Mouse (Mus musculus) testis, adult 2 months (tissue): Measurements from ENCODE around the gene Pcgf1. TPM values are rescaled to one million over a fixed set of nuclear protein-coding genes. Genes with fewer than 3 reads are reported as not detected.
A peak's percentile ranks its signal among the peaks of the same experiment; 100 is the strongest.

Experiments
- H3K27ac ChIP-seq: fragments of 200-500 bp; 2 replicates; pipeline ENCODE4 v1.5.1; 2012; ENCODE audit warnings: low read depth, low read length; ENCODE audit not compliant: control insufficient read depth, insufficient read depth
- H3K27me3 ChIP-seq: fragments of 200-500 bp; 2 replicates; pipeline ENCODE4 v1.6.1; 2012; ENCODE audit warnings: mild to moderate bottlenecking, low read length, moderate library complexity; ENCODE audit not compliant: control insufficient read depth, insufficient read depth
- H3K36me3 ChIP-seq: fragments of 200-500 bp; 2 replicates; pipeline ENCODE4 v1.6.1; 2012; ENCODE audit warnings: mild to moderate bottlenecking, low read length; ENCODE audit not compliant: control insufficient read depth, insufficient read depth
- H3K4me1 ChIP-seq: fragments of 200-500 bp; 2 replicates; pipeline ENCODE4 v1.6.1; 2012; ENCODE audit warnings: low read length; ENCODE audit not compliant: control insufficient read depth, insufficient read depth
- H3K4me3 ChIP-seq: fragments of 200-500 bp; 2 replicates; pipeline ENCODE4 v1.5.1; 2012; ENCODE audit warnings: low read depth, mild to moderate bottlenecking, low read length, moderate library complexity, mixed read lengths; ENCODE audit not compliant: control insufficient read depth
- CTCF ChIP-seq: fragments of 200-500 bp; IDR thresholded peaks from 2 replicates; pipeline ENCODE4 v1.5.1; 2012; ENCODE audit warnings: low read depth, mild to moderate bottlenecking, inconsistent platforms, low read length, moderate library complexity; ENCODE audit not compliant: control insufficient read depth, insufficient read depth, insufficient replicate concordance
- POLR2A ChIP-seq: fragments of 200-500 bp; IDR thresholded peaks from 2 replicates; pipeline ENCODE4 v1.6.1; 2012; ENCODE audit warnings: low read depth, mild to moderate bottlenecking, inconsistent platforms, low read length, moderate library complexity; ENCODE audit not compliant: control insufficient read depth
- polyA plus RNA-seq: library from polyadenylated mRNA; depleted of rRNA; stranded (reverse); fragments of >200 nt; gene quantifications from 2 replicates; pipeline ENCODE4 v1.2.3, GENCODE M21; 2012; rRNA removed

Gene Pcgf1
- polyA plus RNA-seq, 1 experiment: 41.6 TPM

- peaks cover 22% of the 10 kb centered on the region for H3K4me1 ChIP-seq
- TF ChIP-seq POLR2A (no peak), CTCF (no peak)
- H3K27me3 ChIP-seq: no peaks in the 10 kb centered on the region
- peak overlapping the region; percentile 70 for H3K27ac ChIP-seq
- H3K4me3 ChIP-seq: peak overlapping the region; percentile 91
- H3K36me3 ChIP-seq: no peaks in the 10 kb centered on the region; the same call in 1 of the 2 replicates
These were observed 44.4 kb downstream of the Pcgf1 start for GRCm38 (mm10) chr6:83121863-83122710.

DNA sequence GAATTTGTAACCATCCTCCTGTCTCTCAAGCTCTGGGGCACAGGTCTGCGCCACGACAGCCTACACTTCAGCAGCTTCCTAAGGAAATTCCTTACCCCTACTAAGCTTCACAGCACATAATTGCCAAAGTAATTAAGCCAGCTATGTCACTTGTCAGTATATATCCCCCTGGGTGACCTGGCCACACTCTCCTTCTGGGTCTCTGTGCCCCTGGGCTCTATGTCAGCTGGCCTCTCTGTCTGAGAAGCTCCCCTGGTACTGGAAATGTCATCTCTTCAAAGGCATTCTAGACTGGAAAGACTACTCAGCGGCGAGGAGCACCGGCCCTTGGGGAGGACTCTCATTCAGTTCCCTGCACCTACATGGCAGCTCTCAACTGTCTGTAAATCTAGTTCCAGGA is 45.3 kb downstream of the Pcgf1 start:
- H3K4me3 ChIP-seq: peak overlapping the region; percentile 23
- H3K4me1 ChIP-seq: peaks cover 22% of the 10 kb centered on the region
- no peaks in the 10 kb centered on the region for H3K36me3 ChIP-seq
- no peaks in the 10 kb centered on the region for H3K27me3 ChIP-seq
- TF ChIP-seq POLR2A (no peak), CTCF (no peak)
- no peak overlapping the region for H3K27ac ChIP-seq

GRCm38 (mm10) chr6:83124851-83125312 is 47.2 kb downstream of the Pcgf1 start:
- no peak for TF ChIP-seq CTCF
- TF ChIP-seq POLR2A: peak; percentile 96
- peak overlapping the region; percentile 95 for H3K4me3 ChIP-seq
- no peaks in the 10 kb centered on the region for H3K36me3 ChIP-seq
- H3K4me1 ChIP-seq: peaks cover 22% of the 10 kb centered on the region
- peak overlapping the region; percentile 82 for H3K27ac ChIP-seq
- no peaks in the 10 kb centered on the region for H3K27me3 ChIP-seq

DNA sequence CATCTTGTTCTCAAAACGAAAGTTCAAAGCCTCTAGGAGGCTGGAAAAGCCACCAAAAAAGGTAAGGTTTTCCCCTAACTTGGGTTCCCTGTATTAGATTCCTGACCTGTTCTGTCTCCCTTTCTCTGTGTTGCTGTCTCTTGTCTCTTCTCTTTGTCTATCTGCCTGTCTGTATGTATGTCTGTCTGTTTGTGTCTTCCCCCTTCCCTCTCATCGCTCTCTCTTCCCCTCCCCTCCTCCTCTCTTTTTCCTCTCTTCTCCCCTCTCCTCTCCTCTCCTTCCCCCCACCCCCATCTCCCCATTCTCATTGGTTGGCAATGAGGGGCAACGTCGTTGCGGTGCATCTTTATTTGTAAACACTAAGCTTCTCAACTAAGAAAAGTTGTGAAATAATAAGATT is 47.7 kb downstream of the Pcgf1 start, which contains the start of gene Ino80b:
Gene Ino80b (minus strand): TSS at position 101 of the 400 bp plus-strand sequence.
- TF ChIP-seq CTCF (no peak), POLR2A (no peak)
- peak within 1 kb of the TSS; percentile 82 for H3K27ac ChIP-seq
- H3K4me1 ChIP-seq: peaks cover 22% of the 10 kb centered on the region
- H3K27me3 ChIP-seq: no peaks in the 10 kb centered on the region
- H3K36me3 ChIP-seq: no peaks in the 10 kb centered on the region
- H3K4me3 ChIP-seq: peak within 1 kb of the TSS; percentile 95

DNA sequence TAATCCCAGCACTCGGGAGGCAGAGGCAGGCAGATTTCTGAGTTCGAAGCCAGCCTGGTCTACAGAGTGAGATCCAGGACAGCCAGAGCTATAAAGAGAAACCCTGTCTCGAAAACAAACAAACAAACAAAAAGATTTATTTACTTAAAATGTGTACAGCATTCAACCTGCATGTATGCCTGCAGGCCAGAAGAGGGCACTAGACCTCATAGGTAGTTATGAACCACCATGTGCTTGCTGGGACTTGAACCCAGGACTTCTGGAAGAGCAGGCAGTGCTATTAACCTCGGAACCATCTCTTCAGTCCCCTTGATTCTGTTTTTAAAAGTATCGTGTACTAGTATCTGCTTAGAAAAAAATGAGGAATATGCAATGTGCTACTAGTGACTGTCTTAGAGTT is 49.8 kb downstream of the Pcgf1 start:
- TF ChIP-seq POLR2A: no peak
- TF ChIP-seq CTCF: no peak
- H3K36me3 ChIP-seq: no peaks in the 10 kb centered on the region
- H3K4me3 ChIP-seq: no peak overlapping the region
- H3K27ac ChIP-seq: no peak overlapping the region
- no peaks in the 10 kb centered on the region for H3K27me3 ChIP-seq
- H3K4me1 ChIP-seq: peaks cover 8% of the 10 kb centered on the region

Other genes with a start within 250 kb of the Pcgf1 start
- 1.1 and 1.3 TPM in 2 replicates for gene Sema4f, start 138.1 kb upstream of the Pcgf1 start, polyA plus RNA-seq
- 101 and 141 TPM in 2 replicates for gene M1ap, start 131.0 kb upstream of the Pcgf1 start, polyA plus RNA-seq
- 0.99 and 1.0 TPM in 2 replicates for gene Dok1, start 44.4 kb upstream of the Pcgf1 start, polyA plus RNA-seq
- 1.1 and 1.3 TPM in 2 replicates for gene Loxl3, start 43.7 kb upstream of the Pcgf1 start, polyA plus RNA-seq
- 240 and 244 TPM in 2 replicates for gene Aup1, start 23.3 kb upstream of the Pcgf1 start, polyA plus RNA-seq
- gene Htra2, start 22.6 kb upstream of the Pcgf1 start, polyA plus RNA-seq: 30.4 and 30.9 TPM in 2 replicates
- 0.84 and 0.85 TPM in 2 replicates for gene Dqx1, start 20.0 kb upstream of the Pcgf1 start, polyA plus RNA-seq
- 0.11 and 0.26 TPM in 2 replicates for gene Tlx2, start 7.6 kb upstream of the Pcgf1 start, polyA plus RNA-seq
- gene Lbx2, start 8.5 kb downstream of the Pcgf1 start, polyA plus RNA-seq: 0.25 and 1.1 TPM in 2 replicates
- 4.0 and 5.7 TPM in 2 replicates for gene Ccdc142, start 23.7 kb downstream of the Pcgf1 start, polyA plus RNA-seq
- 9.4 and 10.0 TPM in 2 replicates for gene Gm42688, start 23.7 kb downstream of the Pcgf1 start, polyA plus RNA-seq
- gene Mrpl53, start 31.2 kb downstream of the Pcgf1 start, polyA plus RNA-seq: 71.3 and 82.0 TPM in 2 replicates
- gene Mogs, start 37.6 kb downstream of the Pcgf1 start, polyA plus RNA-seq: 20.7 and 20.9 TPM in 2 replicates
- 53.0 and 63.3 TPM in 2 replicates for gene Wbp1, start 43.7 kb downstream of the Pcgf1 start, polyA plus RNA-seq
- gene Ino80b, start 47.6 kb downstream of the Pcgf1 start, polyA plus RNA-seq: 35.0 and 50.6 TPM in 2 replicates
- gene Rtkn, start 57.6 kb downstream of the Pcgf1 start, polyA plus RNA-seq: 13.2 and 19.2 TPM in 2 replicates
- 129 and 133 TPM in 2 replicates for gene Wdr54, start 78.5 kb downstream of the Pcgf1 start, polyA plus RNA-seq
- 604 and 651 TPM in 2 replicates for gene 1700003E16Rik, start 78.5 kb downstream of the Pcgf1 start, polyA plus RNA-seq
- gene Dctn1, start 88.1 kb downstream of the Pcgf1 start, polyA plus RNA-seq: 49.3 and 57.9 TPM in 2 replicates
- gene Slc4a5, start 142.0 kb downstream of the Pcgf1 start, polyA plus RNA-seq: 1.9 and 3.4 TPM in 2 replicates
- gene Mthfd2, start 248.0 kb downstream of the Pcgf1 start, polyA plus RNA-seq: 13.9 and 15.4 TPM in 2 replicates
- gene Mob1a, start 248.1 kb downstream of the Pcgf1 start, polyA plus RNA-seq: 9.4 and 12.2 TPM in 2 replicates